Mouse (Mus musculus): ENCODE data around the gene Pak1. TPM values are rescaled to one million over a fixed set of nuclear protein-coding genes. Genes with fewer than 3 reads are reported as not detected.

Gene Pak1
- polyA plus RNA-seq, 1 experiment from 2014 or later, result 8.5 TPM

GRCm38 (mm10) chr7:97765181-97765962, 23.0 kb upstream of the Pak1 start:
- no peak for ATAC-seq
- Histone ChIP-seq H3K27ac (no peak overlapping the region), H3K4me3 (no peak overlapping the region), H3K36me3 (no peaks in the 10 kb centered on the region), H3K4me1 (peaks cover 22% of the 10 kb centered on the region), H3K4me2 (no peak overlapping the region), H3K9me3 (replicated peaks) (no peaks in the 10 kb centered on the region), H3K27me3 (replicated peaks) (no peaks in the 10 kb centered on the region), H3K9ac (no peak overlapping the region)
- 51% methylated on average over 21 of the region's 21 CpGs for WGBS (ENCODE audit: insufficient replicate concordance)

DNA sequence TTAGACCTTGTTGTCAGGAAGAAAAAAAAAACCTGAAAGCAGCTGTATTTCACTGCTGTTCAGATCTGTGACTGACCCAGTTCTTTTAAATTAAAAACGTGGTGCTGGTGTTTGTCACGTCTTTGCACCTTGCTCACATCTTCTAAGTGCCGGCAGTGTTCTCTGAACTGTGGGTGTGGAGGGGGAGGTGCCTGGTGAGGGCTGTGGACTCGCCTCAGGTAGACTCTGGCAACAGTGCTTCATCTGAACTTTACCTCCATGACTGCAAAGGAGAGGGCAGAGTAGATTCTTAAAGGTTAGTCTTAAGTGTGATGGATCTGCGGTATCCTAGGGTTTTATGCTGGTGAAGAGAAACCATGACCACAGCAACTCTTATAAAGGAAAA, 22.4 kb upstream of the Pak1 start:
- Histone ChIP-seq H3K9me3 (replicated peaks) (no peaks in the 10 kb centered on the region), H3K9ac (no peak overlapping the region), H3K4me2 (no peak overlapping the region), H3K36me3 (no peaks in the 10 kb centered on the region), H3K4me1 (peaks cover 22% of the 10 kb centered on the region), H3K27ac (no peak overlapping the region), H3K4me3 (no peak overlapping the region), H3K27me3 (replicated peaks) (no peaks in the 10 kb centered on the region)
- WGBS (ENCODE audit: insufficient replicate concordance), result 70% methylated on average over 5 of the region's 5 CpGs
- no peak for ATAC-seq

GRCm38 (mm10) chr7:97766406-97767166, 21.8 kb upstream of the Pak1 start:
- 0 out of 2 replicates have a peak overlapping the region, but pooled peaks have one; percentile 10 for H3K4me2 ChIP-seq
- H3K27me3 ChIP-seq (replicated peaks), result no peaks in the 10 kb centered on the region
- no peak for ATAC-seq
- no peaks in the 10 kb centered on the region for H3K36me3 ChIP-seq
- 54% methylated on average over 9 of the region's 9 CpGs for WGBS (ENCODE audit: insufficient replicate concordance)
- no peak overlapping the region for H3K9ac ChIP-seq
- H3K4me3 ChIP-seq, result no peak overlapping the region
- peaks cover 22% of the 10 kb centered on the region for H3K4me1 ChIP-seq
- H3K27ac ChIP-seq, result no peak overlapping the region
- no peaks in the 10 kb centered on the region for H3K9me3 ChIP-seq (replicated peaks)

GRCm38 (mm10) chr7:97767841-97768240, 20.5 kb upstream of the Pak1 start:
- Histone ChIP-seq H3K27ac (no peak overlapping the region), H3K9me3 (replicated peaks) (no peaks in the 10 kb centered on the region), H3K4me3 (no peak overlapping the region), H3K27me3 (replicated peaks) (no peaks in the 10 kb centered on the region), H3K4me1 (peaks cover 22% of the 10 kb centered on the region), H3K9ac (no peak overlapping the region), H3K36me3 (no peaks in the 10 kb centered on the region), H3K4me2 (no peak overlapping the region)
- WGBS (ENCODE audit: insufficient replicate concordance), result 67% methylated on average over 8 of the region's 8 CpGs
- no peak for ATAC-seq

- no peaks in the 10 kb centered on the region for H3K9me3 ChIP-seq (replicated peaks)
- H3K4me2 ChIP-seq, result no peak overlapping the region
- no peaks in the 10 kb centered on the region for H3K27me3 ChIP-seq (replicated peaks)
- 39% methylated on average over 4 of the region's 4 CpGs for WGBS (ENCODE audit: insufficient replicate concordance)
- H3K36me3 ChIP-seq, result no peaks in the 10 kb centered on the region
- no peak overlapping the region for H3K4me3 ChIP-seq
- H3K27ac ChIP-seq, result peak overlapping the region; percentile 40; the same call in 1 of the 2 replicates
- no peak overlapping the region for H3K9ac ChIP-seq
- ATAC-seq, result peak; percentile 59; the same call in 1 of the 2 replicates
- H3K4me1 ChIP-seq, result peaks cover 22% of the 10 kb centered on the region
These were observed 19.3 kb upstream of the Pak1 start for GRCm38 (mm10) chr7:97769020-97769419.

GRCm38 (mm10) chr7:97770841-97771620, 17.3 kb upstream of the Pak1 start:
- WGBS (ENCODE audit: insufficient replicate concordance), result 74% methylated on average over 6 of the region's 6 CpGs
- ATAC-seq, result no peak
- no peak overlapping the region for H3K4me2 ChIP-seq

GRCm38 (mm10) chr7:97775380-97775779, 13.0 kb upstream of the Pak1 start:
- H3K27me3 ChIP-seq (replicated peaks), result no peaks in the 10 kb centered on the region
- no peaks in the 10 kb centered on the region for H3K36me3 ChIP-seq
- no peak overlapping the region for H3K9ac ChIP-seq
- no peak overlapping the region for H3K27ac ChIP-seq
- no peak overlapping the region for H3K4me3 ChIP-seq
- WGBS (ENCODE audit: insufficient replicate concordance), result 67% methylated on average over 3 of the region's 3 CpGs
- H3K9me3 ChIP-seq (replicated peaks), result 0 out of 2 replicates have a peak, but pooled peaks cover 5% of the 10 kb centered on the region
- no peak for ATAC-seq
- H3K4me2 ChIP-seq, result no peak overlapping the region
- no peaks in the 10 kb centered on the region for H3K4me1 ChIP-seq

More at GRCm38 (mm10) chr7:97770841-97771620, 17.3 kb upstream of the Pak1 start:
- Histone ChIP-seq H3K27ac (no peak overlapping the region), H3K27me3 (replicated peaks) (no peaks in the 10 kb centered on the region), H3K4me3 (no peak overlapping the region), H3K9me3 (replicated peaks) (no peaks in the 10 kb centered on the region), H3K4me1 (peaks cover 22% of the 10 kb centered on the region), H3K9ac (no peak overlapping the region), H3K36me3 (no peaks in the 10 kb centered on the region)

DNA sequence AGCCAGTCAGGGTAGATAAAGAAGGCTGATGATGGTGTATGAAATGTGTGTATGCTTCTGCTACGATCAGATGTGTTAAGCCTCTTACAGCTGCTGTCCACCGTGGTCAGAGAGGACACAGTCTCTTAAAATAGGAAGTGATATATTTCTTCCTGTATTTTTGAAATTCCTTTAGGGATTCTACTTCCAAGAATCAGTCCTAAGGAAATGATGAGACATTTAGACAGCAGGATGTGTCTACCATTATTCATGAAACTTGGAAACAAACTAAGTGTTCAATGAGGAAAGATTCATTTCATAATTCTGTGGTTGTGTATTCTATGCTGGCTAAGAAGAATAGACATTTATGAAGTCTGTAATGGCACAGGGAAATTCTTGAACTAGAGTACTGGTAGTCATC, 12.4 kb upstream of the Pak1 start:
- Histone ChIP-seq H3K4me2 (no peak overlapping the region), H3K27ac (no peak overlapping the region), H3K4me1 (peaks cover 4% of the 10 kb centered on the region; the same call in 1 of the 2 replicates), H3K4me3 (no peak overlapping the region), H3K9me3 (replicated peaks) (0 out of 2 replicates have a peak, but pooled peaks cover 5% of the 10 kb centered on the region), H3K36me3 (no peaks in the 10 kb centered on the region), H3K27me3 (replicated peaks) (no peaks in the 10 kb centered on the region), H3K9ac (no peak overlapping the region)
- WGBS (ENCODE audit: insufficient replicate concordance), result 57% methylated on average over 2 of the region's 2 CpGs
- ATAC-seq, result no peak

- H3K27me3 ChIP-seq (replicated peaks), result no peaks in the 10 kb centered on the region
- ATAC-seq, result no peak
- H3K9me3 ChIP-seq (replicated peaks), result 0 out of 2 replicates have a peak, but pooled peaks cover 5% of the 10 kb centered on the region
- H3K4me3 ChIP-seq, result no peak overlapping the region
- no peak overlapping the region for H3K4me2 ChIP-seq
- 70% methylated on average over 4 of the region's 4 CpGs for WGBS (ENCODE audit: insufficient replicate concordance)
- no peak overlapping the region for H3K27ac ChIP-seq
- H3K36me3 ChIP-seq, result no peaks in the 10 kb centered on the region
- peaks cover 5% of the 10 kb centered on the region; the same call in 1 of the 2 replicates for H3K4me1 ChIP-seq
- H3K9ac ChIP-seq, result no peak overlapping the region
These were observed 11.2 kb upstream of the Pak1 start for GRCm38 (mm10) chr7:97777191-97777590.

DNA sequence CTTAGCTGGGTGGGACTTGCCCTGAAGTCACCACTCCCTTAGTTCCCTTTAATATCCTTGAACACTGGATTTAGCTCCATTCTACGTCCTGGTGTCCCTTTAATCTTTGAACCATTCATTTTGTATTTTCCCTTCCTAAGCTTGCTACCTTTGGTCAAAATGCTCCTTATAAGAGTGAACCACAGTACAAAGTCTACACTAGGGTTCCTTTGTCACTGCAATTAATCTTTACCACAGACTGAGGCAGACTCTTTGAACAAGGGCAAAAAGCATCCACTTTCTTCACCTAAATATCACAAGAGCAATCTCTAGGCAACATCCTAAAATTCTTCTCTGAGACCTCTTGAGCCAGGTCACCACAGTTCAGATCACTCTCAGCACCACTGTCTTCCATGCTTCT, 8.1 kb upstream of the Pak1 start:
- H3K36me3 ChIP-seq, result no peaks in the 10 kb centered on the region
- no peak for ATAC-seq
- peaks cover 5% of the 10 kb centered on the region; the same call in 1 of the 2 replicates for H3K4me1 ChIP-seq
- peaks cover 8% of the 10 kb centered on the region for H3K27me3 ChIP-seq (replicated peaks)
- H3K4me3 ChIP-seq, result no peak overlapping the region
- H3K4me2 ChIP-seq, result no peak overlapping the region
- H3K27ac ChIP-seq, result no peak overlapping the region
- 80% methylated on average over 1 of the region's 1 CpGs for WGBS (ENCODE audit: insufficient replicate concordance)
- 0 out of 2 replicates have a peak, but pooled peaks cover 5% of the 10 kb centered on the region for H3K9me3 ChIP-seq (replicated peaks)
- no peak overlapping the region for H3K9ac ChIP-seq

- Histone ChIP-seq H3K4me1 (peaks cover 5% of the 10 kb centered on the region; the same call in 1 of the 2 replicates), H3K36me3 (no peaks in the 10 kb centered on the region), H3K9me3 (replicated peaks) (0 out of 2 replicates have a peak, but pooled peaks cover 5% of the 10 kb centered on the region), H3K4me3 (no peak overlapping the region), H3K4me2 (no peak overlapping the region), H3K9ac (no peak overlapping the region), H3K27me3 (replicated peaks) (peaks cover 14% of the 10 kb centered on the region), H3K27ac (no peak overlapping the region)
- ATAC-seq, result no peak
- 7% methylated on average over 1 of the region's 1 CpGs for WGBS (ENCODE audit: insufficient replicate concordance)
These were observed 7.5 kb upstream of the Pak1 start for GRCm38 (mm10) chr7:97780815-97781214.
